Mouse (Mus musculus) liver, embryonic 12.5 days (tissue): ENCODE measurements around the gene Rbl2. TPM values are rescaled to one million over a fixed set of nuclear protein-coding genes. Genes with fewer than 3 reads are reported as not detected.

ENCODE experiments used
- polyA plus RNA-seq: library from polyadenylated mRNA; unstranded; fragments of >200 nt; fragmentation: Nextera tagmentation; extraction: Ambion mirVana; gene quantifications from 2 replicates; pipeline ENCODE4 v1.2.1, GENCODE M21; 2016

Rbl2 gene
- polyA plus RNA-seq, 1 experiment from 2014 or later: 9.1 TPM

Other genes starting within 250 kb of the Rbl2 start
- 15.2 and 15.7 TPM in 2 replicates for gene Chd9, start 241.7 kb upstream of the Rbl2 start, polyA plus RNA-seq
- 10.0 and 11.6 TPM in 2 replicates for gene Aktip, start 129.9 kb downstream of the Rbl2 start, polyA plus RNA-seq
- 3.5 and 4.6 TPM in 2 replicates for gene Rpgrip1l, start 243.2 kb downstream of the Rbl2 start, polyA plus RNA-seq
- 28.6 and 29.6 TPM in 2 replicates for gene Fto, start 243.5 kb downstream of the Rbl2 start, polyA plus RNA-seq